Mouse (Mus musculus) cerebellum, adult 9-10 months (tissue): Measurements from ENCODE around the gene Opn5.

ENCODE experiments used
- DNase-seq: peaks from one replicate; pipeline ENCODE4 v3.0.0; 2022

Opn5 gene

GRCm38 (mm10) chr17:42611295-42611694, at the start of gene Opn5:
Gene Opn5, minus strand, starts transcription at chr17:42611395.
- DNase-seq, result no peak

GRCm38 (mm10) chr17:42658634-42659422, 47.6 kb upstream of the Opn5 start:
- peak; percentile 26 for DNase-seq

GRCm38 (mm10) chr17:42643416-42643815, 32.2 kb upstream of the Opn5 start:
- DNase-seq, result no peak

GRCm38 (mm10) chr17:42630206-42630605, 19.0 kb upstream of the Opn5 start:
- DNase-seq, result no peak

GRCm38 (mm10) chr17:42613043-42613737, 2.0 kb upstream of the Opn5 start:
- peak; percentile 56 for DNase-seq

GRCm38 (mm10) chr17:42608270-42608669, 2.9 kb downstream of the Opn5 start:
- no peak for DNase-seq

- peak; percentile 78 for DNase-seq
Observed at GRCm38 (mm10) chr17:42602829-42603784, 8.1 kb downstream of the Opn5 start.

GRCm38 (mm10) chr17:42586486-42586885, 24.7 kb downstream of the Opn5 start:
- DNase-seq, result no peak

- DNase-seq, result no peak
Observed at GRCm38 (mm10) chr17:42583029-42583331, 28.2 kb downstream of the Opn5 start.

- DNase-seq, result no peak
Observed at GRCm38 (mm10) chr17:42582281-42583028, 28.7 kb downstream of the Opn5 start.

- DNase-seq, result no peak
Observed at GRCm38 (mm10) chr17:42580623-42581022, 30.6 kb downstream of the Opn5 start.

- no peak for DNase-seq
Observed at GRCm38 (mm10) chr17:42580196-42580595, 31.0 kb downstream of the Opn5 start.

- DNase-seq, result no peak
Observed at GRCm38 (mm10) chr17:42576671-42577168, 34.5 kb downstream of the Opn5 start.

GRCm38 (mm10) chr17:42573786-42574185, 37.4 kb downstream of the Opn5 start:
- DNase-seq, result no peak

- DNase-seq, result no peak
Observed at GRCm38 (mm10) chr17:42549578-42549977, 61.6 kb downstream of the Opn5 start.

- DNase-seq, result no peak
Observed at GRCm38 (mm10) chr17:42530147-42530546, 81.0 kb downstream of the Opn5 start.

- no peak for DNase-seq
Observed at GRCm38 (mm10) chr17:42509356-42510262, 101.6 kb downstream of the Opn5 start.
